Mouse (Mus musculus) heart, postnatal 25 days (tissue): ENCODE measurements around the gene Abhd5. TPM values are rescaled to one million over a fixed set of nuclear protein-coding genes. Genes with fewer than 3 reads are reported as not detected.
A peak's percentile ranks its signal among the peaks of the same experiment; 100 is the strongest.

ENCODE experiments used
- DNase-seq: peaks from one replicate; pipeline ENCODE4 v3.0.0; 2022; ENCODE audit warnings: low spot score
- intact Hi-C: fragments of 180-260 bp; cut with DNase I; formaldehyde crosslinking; loops from one replicate; pipeline ENCODE4 v1.15.1; 2025
- total RNA-seq, 2 experiments: library from RNA; stranded (reverse); gene quantifications; 2 replicates each; pipeline ENCODE4 v1.2.3; 2021

Gene Abhd5
- total RNA-seq, 2 experiments from 2014 or later, result 62.2 to 64.2 TPM

DNA sequence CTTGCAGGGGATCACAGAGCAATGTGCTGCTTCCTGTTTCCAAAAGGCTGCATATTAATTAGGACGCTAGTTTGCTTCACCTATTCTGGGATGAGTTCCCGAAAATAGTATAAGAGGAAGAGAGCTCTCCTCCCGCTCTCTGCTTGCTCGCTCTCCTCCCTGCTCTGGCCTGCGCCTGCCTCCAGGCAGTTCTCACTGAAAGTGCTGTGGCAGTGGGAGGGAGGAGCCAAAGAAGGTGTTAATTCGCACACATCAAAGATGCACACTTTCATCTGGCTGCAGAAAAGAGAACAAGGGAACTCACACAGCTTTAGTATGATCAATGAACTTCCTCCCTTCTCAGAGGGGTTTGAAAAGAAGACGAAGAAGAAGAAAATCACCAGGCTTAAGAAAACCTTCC lies 47.3 kb downstream of the Abhd5 start:
- intact Hi-C loops, result no loop called here
- no peak for DNase-seq

DNA sequence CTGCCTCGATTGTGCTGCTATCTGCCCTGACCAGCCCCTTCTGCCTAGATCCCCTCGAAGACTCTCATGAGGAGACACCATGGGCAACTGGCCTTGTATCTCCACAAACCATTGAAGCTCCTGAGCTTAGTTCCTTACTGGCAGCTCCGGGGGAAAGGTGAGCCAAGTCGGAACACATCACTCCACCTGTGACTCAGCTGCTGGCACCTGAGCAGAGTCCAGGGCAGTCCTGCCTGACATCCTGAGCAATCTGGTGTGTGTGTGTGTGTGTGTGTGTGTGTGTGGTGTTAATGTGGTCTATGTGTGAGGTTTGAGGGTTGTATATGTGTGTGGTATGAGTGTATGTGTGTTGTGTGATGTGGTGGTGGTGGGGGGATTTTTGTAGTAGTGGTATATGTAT lies 49.8 kb downstream of the Abhd5 start:
- intact Hi-C loops, result no loop called here
- DNase-seq, result no peak

DNA sequence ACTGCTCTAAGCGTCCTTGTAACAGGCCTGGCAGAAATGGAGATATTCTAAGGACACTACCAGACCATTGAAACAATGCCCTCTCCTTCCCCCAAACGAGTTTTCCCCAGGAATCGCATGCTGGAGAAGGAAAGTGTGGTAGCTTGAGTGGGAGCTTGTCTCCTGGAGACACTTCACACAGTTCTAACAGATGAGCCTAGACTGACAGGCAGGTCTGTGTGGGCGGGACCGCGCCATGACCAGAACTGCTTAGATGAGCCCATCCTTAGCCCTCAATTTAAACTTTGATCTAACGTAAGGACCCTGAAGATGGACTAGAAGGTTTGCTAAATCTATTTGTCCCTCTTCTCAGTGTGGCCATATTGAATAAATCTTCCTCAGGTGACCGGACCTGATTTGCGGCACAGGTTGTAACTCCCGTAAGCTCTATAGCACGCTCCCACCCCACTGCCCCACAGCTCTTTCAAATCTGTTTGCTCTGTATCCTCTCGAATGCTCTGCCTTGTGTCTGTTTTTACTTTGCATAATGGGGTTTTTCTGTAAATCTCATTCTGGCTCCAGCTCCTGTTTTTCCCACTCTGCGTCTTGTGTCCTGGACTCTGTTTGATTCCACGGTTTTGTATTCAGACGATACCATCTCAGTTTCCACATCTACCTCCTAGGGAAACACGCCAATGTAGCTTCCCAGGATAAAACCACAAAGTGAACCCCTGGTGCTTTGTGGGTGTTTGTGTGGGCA lies 59.2 kb downstream of the Abhd5 start:
- DNase-seq, result no peak

DNA sequence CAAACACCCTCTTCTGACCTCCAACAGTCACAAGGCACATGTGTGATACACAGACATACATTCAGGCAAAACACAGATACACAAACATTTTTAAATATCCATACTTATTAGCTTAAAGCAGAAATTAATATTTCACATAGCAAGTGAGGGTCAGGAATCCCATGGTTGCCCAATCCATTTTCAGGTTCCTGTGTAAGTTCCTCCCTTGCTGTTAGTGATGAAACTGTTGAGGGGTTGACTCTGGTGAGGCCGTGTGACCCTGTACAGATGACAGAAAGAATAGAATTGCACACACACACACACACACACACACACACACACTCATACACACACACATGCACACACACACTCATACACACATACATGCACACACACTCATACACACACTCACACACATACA lies 63.2 kb downstream of the Abhd5 start:
- DNase-seq, result no peak
- intact Hi-C loops, result no loop called here

More for the DNA sequence above, 59.2 kb downstream of the Abhd5 start:
- intact Hi-C loops, result no loop called here

DNA sequence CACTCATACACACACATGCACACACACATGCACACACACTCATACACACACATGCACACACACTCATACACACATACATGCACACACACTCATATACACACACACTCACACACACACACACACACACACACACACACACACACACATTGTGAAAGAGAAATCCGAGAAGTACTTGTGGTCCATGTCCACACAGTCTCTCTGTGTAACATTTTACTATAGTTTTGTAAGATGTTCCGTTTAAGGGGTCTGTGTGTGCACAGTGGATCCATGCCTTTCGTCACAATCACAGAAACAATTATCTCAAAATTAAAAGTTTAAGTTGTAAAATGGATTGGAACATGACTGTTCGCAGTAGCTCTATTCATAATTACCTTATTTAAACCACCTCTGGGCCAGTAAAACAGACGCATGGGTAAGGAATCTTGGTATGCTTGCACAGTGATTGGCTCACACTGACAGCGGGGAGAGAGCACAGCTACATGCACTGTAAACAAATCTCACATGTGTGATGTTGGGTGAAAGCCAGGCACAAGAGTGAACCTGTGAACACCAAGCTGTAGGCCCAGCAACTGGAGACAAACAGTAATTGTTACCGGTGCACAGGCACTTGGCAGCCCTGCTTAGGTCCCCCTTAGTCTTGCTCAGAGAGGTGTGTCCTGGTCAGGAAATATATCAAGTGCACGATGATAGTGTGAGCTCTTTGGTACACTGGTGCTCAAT lies 63.8 kb downstream of the Abhd5 start:
- intact Hi-C loops, result no loop called here
- no peak for DNase-seq

DNA sequence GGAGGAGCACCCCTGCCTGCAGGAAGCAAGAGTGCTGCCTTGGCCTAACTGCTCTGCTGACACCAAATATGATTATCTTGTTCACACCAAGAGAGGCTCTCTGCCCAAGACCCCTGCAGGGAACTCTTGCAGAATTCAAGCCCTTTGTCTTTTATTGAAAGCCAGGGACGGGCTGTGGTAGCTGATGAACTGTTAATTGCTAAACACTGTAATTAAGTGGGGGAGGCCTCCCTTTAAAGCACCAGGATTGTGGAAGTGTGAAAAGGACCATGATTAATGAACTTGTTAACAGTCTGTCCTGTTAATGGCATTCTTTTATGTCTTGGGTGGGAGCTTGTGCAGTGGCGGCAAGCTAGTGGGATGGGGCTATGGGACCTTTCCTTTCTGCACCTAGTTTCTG lies 65.2 kb downstream of the Abhd5 start:
- intact Hi-C loops, result no loop called here
- no peak for DNase-seq

DNA sequence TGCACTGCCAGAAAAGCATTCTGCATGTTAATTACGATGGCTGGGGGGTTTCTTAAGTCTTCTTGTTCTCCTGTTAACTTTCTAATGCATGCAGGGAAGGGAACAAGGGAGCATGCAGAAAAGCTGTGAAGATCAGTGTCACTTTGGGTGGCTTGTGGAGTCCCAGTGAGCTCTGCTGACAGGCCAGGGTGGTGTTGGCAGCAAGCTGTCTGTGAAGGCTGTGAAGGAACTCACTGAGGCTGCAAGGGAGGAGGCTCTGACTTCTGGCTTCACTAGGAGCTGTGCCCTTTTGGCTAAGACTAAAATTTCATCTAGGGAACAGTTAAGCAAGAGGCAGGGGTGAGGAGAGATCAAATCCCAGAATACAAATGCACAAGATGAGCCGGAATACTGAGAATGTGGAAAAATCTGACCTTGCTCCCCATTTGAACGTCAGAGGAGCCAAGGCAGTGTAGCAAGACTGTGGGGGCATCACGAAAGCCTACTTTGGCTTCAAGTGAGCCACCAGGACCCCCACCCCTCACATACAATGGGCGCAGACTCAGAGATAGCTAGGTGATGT lies 68.9 kb downstream of the Abhd5 start:
- intact Hi-C loops, result loop anchor here (10.0 kb wide), 1 partner anchor 265 kb away; no protein-coding TSS in a partner anchor
- no peak for DNase-seq

DNA sequence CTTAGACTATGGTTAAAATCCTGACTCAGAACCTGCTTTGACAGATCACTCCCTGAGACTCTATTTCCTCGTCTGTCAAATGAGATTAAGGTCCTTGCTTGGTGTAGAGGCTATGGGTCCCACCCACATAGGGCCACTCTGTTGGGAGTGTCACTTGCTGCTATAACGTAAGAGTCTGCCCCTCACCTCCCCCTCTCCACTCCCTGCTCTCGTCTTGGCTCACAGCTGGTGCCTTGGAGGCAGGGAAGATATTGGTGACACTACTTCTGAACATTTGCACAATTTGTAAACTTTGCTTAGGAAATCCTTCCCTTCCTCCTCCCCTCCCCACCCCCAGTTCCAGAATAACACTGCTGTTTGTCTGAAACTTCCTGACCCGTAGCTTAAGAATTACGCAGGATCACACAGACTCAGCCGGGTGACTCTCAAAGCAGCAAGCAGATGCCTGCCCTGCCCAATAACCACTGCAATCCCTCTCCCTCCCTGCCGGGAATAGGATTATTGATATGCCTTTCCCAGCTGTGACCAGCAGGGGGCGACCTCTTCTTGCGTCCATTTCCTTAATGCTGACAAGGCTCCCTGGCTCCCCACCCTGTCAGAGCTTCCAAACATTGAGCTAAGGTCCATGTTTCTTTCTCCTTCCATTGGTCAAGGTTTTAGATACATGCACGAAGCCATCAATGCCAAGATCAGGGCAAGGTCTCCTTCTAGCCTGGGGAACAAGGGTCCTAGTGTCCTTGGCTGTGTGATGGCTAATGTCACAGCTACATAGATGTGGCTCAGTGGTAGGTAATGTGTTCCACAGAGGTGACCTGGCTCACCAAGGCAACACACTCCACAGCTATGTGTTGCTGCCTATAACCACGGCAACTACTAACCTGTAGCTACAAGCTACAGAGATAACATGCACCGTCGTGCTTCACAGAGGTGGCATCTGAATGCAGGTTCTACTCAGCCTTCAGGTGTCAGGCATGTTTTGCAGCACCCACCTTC lies 69.7 kb downstream of the Abhd5 start:
- intact Hi-C loops, result loop anchor here (10.0 kb wide), 1 partner anchor 264 kb away; no protein-coding TSS in a partner anchor
- peak; percentile 40 for DNase-seq

DNA sequence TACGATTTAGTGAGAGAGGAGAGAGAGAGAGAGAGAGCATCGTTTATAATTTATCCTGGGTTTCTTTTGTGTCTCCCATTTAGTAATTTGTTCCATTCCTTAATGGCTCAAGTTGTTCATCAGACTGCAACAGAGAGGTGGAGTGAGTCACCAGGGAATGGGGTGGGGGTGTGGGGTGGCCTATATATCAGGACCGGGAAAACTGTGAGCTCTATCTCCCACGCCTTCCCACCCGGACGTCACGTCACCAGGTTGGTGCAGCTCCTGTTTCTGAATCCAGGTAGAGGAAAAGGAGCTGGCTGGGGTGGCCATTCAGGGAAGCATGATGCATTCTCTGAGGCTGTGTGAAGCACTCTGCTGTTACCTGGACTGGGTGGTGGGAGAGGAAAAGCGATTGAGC lies 70.5 kb downstream of the Abhd5 start:
- intact Hi-C loops, result loop anchor here (2.0 to 10.0 kb wide), 2 partner anchors 263 to 307 kb away; no protein-coding TSS in a partner anchor
- DNase-seq, result no peak

DNA sequence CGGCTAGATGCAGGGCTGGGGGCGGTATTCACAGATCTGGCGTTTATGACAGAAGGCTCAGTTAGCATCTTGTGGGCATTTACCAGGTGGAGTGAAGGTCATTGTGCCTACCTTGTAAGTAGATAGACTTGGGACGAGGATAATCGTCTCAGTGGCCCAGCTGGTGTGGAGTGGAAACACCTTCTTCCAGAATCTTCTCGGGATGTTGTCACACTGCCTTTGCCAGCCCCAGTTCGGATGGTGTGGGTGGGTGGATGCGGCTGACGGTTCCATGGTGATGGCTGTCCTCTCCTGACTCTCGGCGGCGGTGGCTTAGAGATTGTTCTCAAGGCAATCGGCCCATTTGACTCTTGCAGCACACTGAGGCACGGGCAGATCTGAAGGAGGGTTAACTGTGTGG lies 71.3 kb downstream of the Abhd5 start:
- DNase-seq, result no peak
- intact Hi-C loops, result loop anchor here (2.0 to 10.0 kb wide), 2 partner anchors 262 to 306 kb away; no protein-coding TSS in a partner anchor

DNA sequence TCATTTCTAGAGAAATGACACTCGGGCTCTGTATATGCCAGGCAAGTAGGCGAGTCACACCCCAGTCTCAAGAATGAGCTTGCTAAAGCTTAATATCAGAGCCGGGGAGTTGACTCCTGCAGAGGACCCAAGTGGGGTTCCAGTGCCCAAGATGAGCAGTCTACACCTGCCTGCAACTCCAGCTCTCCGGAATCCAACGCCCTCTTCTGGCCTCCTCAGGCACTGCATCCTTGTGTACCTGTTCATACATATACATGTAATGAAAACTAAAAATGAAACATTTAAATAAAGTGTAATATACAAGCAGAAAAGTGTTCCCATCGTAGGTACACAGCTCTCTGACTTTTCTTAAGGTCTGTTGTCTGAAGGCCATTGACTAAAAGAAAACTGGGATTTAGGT lies 71.7 kb downstream of the Abhd5 start:
- DNase-seq, result no peak
- intact Hi-C loops, result loop anchor here (2.0 to 10.0 kb wide), 2 partner anchors 262 to 306 kb away; no protein-coding TSS in a partner anchor

DNA sequence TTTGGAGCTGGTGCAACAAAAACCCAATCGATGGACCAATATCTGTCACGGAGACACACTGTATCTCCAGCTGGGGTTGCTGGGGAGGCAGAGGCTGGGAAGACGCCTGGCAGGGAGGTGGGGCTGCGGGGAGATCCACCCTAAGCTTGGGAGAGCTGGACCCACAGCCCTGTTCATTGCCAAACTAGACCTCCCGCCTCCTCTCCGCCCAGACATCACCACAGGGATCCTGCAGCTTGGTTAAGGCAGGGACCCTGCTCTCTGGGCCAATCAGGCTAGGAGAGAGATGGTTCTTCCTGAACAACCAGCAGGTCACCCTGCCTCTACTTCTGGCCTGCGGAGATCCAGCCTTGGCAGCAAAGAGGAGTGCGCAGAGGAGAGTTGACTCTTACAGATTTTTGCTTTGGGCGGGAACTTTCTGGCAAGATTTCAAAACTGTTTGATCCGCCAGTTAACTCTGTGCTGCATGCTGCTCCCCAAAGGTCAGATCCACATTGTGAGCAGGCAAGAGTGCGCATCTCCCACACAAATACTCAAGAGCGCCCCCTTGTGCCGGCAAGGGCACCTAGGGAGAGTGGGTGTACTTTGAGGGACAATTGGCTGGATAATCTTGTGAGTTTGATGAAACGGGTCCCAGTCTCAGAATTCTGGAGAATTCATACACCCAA lies 73.7 kb downstream of the Abhd5 start:
- intact Hi-C loops, result loop anchor here (10.0 kb wide), 1 partner anchor 260 kb away; no protein-coding TSS in a partner anchor
- DNase-seq, result no peak

DNA sequence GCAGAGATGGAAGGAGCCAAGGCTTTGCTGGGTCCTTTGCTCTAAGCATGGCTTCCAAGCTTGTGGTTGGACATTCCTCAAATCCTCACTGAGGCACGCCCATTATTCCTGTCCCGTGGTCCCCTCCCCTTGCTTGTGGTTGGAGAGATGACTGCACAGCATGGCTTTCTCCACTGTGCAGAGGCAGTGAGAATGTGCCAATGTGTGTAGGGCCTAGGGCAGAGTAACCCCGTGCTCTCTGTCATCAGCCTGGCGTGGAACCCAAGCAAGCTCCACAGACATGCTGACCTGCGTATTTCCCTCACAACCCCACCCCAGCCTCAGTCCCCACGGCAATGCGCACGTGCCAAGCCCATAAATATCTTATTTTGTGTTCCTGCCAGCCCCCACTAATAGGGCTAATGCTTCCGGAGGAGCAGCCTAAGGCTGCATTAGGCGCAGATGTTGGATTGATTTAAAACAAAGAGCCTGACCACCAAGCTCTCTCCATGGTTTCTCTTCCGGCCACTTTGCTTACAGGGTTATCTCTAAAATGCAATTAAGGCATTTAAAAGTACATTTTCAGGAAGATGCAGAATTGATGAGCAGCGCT lies 77.7 kb downstream of the Abhd5 start:
- intact Hi-C loops, result loop anchor here (10.0 kb wide), 1 partner anchor 256 kb away; no protein-coding TSS in a partner anchor
- DNase-seq, result no peak

DNA sequence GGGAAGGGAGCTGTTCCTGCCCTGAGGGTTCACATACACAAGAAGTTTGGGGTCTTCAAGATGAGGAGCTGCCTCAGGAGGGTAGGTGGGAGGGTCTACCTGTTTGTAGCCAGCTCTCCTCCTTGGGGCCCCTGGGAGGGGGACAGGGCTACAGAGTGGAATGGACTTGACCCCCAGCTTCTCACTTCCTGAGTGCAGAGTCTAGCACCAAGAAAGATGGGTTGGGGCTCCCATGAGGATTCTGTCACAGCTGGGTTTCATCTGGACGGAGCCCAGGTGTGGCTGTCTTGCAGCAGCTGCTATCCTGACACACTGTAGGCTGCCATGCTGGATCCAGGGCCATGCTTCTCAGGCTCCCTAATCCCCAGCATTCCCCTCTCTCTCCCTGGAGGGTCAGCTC lies 78.3 kb downstream of the Abhd5 start:
- DNase-seq, result no peak
- intact Hi-C loops, result loop anchor here (10.0 kb wide), 1 partner anchor 255 kb away; no protein-coding TSS in a partner anchor

Other genes starting within 250 kb of the Abhd5 start
- gene Snrk, start 234.3 kb upstream of the Abhd5 start, total RNA-seq, result 100 to 1,000 TPM; 127 to 163 TPM
- 100 to 1,000 TPM; 115 to 118 TPM for gene Ano10, start 57.2 kb upstream of the Abhd5 start, total RNA-seq